Mouse (Mus musculus): Measurements from ENCODE around the gene Flot1.

Flot1 gene

GRCm38 (mm10) chr17:35866281-35866831, 43.3 kb downstream of the Flot1 start:
- in situ Hi-C loops (cut with MboI, MseI) = loop anchor here (5.0 kb wide), 2 partner anchors 41 to 101 kb away; partner anchors contain the start of gene Abcf1

DNA sequence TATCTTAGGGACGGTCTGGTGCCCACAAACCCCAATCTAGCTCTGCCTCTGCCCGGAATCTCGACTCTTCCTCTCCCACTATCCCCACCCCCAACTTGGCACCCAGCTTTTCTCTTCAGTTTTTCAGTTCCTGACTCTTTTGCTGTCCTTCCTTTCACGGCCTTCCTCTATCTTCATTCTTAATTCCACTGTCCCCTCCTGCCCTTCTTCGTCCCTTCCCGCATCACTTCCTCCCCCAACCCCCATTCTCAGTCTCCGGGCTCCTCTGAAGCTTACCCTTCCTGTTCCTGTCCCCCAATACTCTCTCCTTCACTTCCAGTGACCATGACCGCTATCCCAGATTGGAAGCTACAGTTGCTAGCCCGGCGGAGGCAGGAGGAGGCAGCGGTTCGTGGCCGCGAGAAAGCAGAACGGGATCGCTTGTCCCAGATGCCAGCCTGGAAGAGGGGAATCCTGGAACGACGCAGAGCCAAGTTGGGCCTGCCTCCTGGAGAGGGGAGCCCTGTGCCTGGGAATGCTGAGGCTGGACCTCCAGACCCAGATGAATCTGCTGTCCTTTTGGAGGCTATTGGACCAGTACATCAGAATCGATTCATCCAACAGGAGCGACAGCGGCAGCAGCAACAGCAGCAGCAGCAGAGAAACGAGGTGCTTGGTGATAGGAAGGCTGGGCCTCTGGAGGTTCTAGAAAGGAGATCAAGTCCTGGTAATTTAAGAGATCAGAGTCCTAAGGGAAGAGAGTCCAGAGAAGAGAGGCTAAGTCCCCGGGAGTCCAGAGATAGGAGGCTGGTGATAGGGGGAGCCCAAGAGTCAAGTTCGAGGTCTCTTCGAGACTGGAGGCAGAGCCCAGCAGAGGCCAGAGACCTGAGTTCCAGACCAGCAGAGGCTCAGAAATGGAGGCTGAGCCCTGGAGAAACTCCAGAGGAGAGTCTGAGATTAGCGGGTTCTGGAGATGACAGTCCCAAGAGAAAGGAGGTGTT, 44.2 kb downstream of the Flot1 start:
- in situ Hi-C loops (cut with MboI, MseI) = loop anchor here (5.0 kb wide), 2 partner anchors 40 to 100 kb away; partner anchors contain the start of gene Abcf1

DNA sequence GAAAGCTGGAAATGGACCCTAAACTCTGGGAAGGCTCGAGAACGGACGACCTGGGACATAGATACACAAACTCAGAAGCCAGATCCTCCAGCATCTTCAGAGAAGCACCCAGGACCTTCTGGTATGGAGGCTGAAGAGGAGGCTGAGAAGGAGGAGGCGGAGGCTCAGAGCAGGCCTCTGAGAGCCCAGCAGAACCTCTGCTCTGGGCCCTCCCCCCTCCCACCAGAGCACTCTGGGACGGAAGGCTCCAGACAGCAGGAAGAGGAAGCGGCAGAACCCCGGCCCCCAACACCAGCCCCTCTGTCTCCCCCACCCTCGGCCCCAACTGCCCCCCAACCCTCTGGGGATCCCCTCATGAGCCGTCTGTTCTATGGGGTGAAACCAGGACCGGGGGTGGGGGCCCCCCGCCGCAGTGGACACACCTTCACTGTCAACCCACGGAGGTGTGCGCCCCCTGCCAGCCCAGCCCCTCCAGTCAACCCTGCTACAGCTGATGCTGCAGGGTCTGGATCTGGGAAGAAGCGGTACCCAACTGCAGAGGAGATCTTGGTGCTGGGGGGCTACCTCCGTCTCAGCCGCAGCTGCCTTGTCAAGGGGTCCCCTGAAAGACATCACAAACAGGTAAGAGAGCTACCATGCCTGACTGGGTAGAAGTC, 45.3 kb downstream of the Flot1 start:
- in situ Hi-C loops (cut with MboI, MseI) = loop anchor here (5.0 kb wide), 2 partner anchors 39 to 99 kb away; partner anchors contain the start of gene Abcf1

DNA sequence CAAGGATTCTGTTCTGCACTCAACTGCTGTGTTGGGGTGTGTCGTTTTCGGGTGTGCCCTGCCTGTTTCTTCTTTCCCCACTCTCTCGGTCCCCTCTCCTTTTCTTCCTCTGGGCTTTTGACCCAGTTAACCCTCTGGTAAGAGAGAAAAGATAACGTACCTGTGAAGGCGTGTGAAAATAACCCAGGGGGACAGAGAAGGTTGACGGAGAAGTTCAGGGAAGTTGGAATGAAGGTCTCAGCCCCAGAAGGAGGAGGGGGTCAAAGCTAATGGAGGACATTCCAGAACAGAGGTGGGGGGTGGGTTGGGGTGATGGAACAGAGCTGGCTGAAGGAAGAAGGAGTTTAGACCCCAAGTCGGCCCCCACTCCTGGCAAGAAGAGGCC, 45.9 kb downstream of the Flot1 start:
- in situ Hi-C loops (cut with MboI, MseI) = loop anchor here (5.0 kb wide), 2 partner anchors 38 to 98 kb away; partner anchors contain the start of gene Abcf1

DNA sequence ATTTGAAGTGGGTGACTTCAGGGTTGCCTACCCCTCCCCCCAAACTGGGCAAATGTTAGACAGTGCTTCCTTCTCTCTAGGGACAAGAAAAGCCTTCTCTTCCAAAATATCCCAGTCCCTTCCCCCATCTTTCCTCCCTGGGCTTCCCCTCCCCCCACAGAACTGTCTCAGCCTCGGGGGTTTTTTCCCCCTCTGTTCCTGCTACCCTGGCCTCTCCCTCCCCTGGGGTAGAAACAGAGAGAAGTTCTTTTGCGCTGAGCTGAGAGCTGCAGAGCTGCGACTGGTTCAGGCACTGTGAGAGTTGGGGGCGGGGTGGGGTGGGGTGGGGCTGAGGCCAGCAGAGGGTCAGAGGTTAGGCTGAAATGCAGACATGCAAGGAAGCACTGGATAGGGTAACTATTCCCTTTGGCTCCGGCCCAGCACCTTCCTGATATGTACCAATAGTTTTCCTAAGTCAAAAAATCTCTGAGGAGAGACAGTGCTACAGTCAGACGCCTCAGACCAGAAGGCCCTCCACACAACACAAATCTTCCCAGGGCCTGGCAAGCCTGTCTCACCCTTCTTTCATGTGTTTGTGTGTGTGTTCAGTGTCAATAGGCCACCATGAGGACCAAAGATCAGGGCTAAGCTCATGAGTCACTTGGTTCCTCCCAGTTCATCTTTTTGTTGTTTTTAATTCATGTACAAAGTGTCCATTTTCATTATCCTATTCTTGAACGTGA, 46.5 kb downstream of the Flot1 start:
- in situ Hi-C loops (cut with MboI, MseI) = loop anchor here (5.0 kb wide), 3 partner anchors 32 to 98 kb away; partner anchors contain the start of genes Abcf1 and Tubb5

DNA sequence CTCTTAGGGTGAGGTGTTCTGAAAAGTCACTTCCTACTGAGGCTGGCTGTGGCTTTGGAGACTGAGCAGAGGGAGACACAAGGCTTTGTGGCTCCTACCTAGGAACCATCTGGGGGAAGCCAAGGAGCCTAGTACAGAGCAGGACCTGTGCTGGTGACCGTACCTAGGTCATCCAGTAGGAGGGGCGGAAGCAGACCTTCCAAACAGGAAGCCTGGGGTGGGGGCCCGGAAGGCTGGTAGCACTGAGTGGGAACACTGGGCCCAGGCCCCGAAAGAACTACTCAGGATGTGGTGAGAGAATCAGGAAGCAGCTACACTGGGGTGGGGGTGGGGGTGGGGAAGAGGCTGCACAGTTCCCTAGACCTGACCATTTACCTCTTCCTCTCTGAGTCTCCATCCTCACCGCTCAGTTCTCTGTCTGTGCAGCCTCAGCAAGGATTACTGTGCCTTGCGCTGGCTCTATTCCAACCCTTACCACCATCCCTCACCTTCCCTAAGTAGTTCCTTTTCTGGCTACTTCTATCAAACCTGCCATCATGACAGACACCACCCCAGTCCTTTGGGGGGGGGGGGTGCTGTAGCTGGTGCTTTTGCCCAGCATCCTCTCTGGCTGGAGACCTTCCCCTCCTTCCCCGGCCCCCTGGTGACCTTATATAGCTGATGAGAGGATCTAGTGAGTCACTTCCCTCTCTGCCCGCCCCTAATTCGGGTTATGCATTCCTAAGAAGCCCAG, 47.3 kb downstream of the Flot1 start:
- in situ Hi-C loops (cut with MboI, MseI) = loop anchor here (5.0 kb wide), 1 partner anchor 33 kb away; the partner anchor contains the start of gene Tubb5

DNA sequence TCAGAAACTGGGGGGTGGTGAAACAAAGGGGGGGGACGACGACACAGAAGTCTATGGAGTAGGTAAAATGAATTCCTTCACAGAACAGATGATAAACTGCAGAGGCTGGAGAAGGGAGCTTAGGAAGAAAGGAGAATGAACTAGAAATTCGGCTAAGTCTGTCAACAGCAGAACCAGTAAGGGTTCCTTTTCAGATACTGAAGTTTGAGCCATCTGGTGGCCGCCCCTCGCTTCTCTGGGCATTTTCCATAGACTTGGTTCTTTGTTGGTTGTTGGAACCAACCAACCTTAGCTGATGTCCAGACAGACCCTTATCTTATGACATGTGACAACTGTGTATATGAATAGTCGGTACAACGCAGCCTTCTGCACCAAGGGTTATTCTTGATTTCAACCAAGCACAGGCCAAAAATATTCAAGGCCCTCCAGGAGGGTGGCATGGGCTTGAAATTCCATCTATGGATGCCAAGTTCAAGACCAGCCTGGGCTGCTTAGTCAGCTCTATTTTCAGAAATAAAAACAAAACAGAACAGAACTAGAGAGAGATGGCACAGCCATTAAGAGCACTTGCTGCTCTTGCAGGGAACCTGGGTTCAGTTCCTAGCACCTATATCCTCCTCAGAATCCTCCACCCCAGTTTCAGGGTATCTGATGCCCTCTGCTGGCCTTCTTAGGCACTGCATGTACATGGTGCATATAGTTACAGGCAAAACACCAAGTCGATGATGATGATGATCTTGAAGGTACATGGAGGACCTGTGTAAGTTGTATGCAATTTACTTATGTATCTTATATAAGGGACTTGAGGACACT, 48.1 kb downstream of the Flot1 start:
- in situ Hi-C loops (cut with MboI, MseI) = loop anchor here (5.0 kb wide), 1 partner anchor 34 kb away; the partner anchor contains the start of gene Tubb5

DNA sequence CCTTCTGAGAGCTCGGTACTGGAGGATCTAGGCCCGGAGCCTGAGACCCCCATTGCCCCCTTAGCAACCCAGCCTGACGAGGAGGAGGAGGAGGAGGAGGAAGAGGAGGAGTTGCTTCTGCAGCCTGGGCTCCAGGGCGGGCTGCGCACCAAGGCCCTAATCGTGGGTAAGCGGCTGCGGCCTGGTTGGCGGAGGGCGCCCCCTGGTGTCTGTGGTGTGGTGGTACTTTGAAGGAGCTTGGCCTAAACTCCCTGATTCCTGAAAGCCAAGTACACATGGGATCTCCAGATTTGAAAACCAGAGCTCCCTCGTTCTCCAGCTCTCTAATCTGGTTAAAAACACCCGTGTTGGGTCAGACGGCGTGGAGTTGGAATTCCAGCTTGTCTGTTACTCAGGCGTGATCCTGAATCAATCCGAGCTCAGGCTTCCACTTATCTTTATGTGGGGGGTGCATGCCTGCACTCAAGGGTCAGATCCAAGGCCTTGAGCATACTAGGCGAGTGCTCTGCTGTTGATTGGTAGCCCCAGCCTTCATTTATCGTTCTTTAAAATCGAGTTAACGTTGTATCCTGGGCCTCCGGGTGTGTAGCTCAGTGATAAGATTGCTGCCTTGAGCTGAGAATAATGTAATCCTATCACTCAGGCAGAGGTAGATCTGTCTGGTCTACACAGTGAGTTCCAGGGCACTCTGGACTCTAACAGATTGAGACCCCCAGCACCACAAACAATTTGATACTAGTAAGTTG, 50.9 kb downstream of the Flot1 start:
- in situ Hi-C loops (cut with MboI, MseI) = loop anchor here (5.0 kb wide), 1 partner anchor 37 kb away; the partner anchor contains the start of gene Tubb5

GRCm38 (mm10) chr17:35874721-35875120, 51.7 kb downstream of the Flot1 start:
- in situ Hi-C loops (cut with MboI, MseI) = loop anchor here (5.0 kb wide), 1 partner anchor 37 kb away; the partner anchor contains the start of gene Tubb5

- in situ Hi-C loops (cut with MboI, MseI) = no loop called here
These were observed 56.4 kb downstream of the Flot1 start, which contains the start of gene Dhx16 for GRCm38 (mm10) chr17:35879245-35880057. TSS of gene Dhx16 (plus strand) at chr17:35879819.

Data from regulatory T cell (primary cell).